Mouse (Mus musculus) heart, adult 2 months (tissue): ENCODE data around the gene Gpr27. TPM values are rescaled to one million over a fixed set of nuclear protein-coding genes. Genes with fewer than 3 reads are reported as not detected.

Source experiments
- DNase-seq, 2 experiments: peaks; one replicate each; pipeline ENCODE4 v3.0.0; 2021
- H3K27ac ChIP-seq: fragments of 200-600 bp; 2 replicates; pipeline ENCODE4 v1.8.1; 2022
- H3K27me3 ChIP-seq: fragments of 200-500 bp; 2 replicates; pipeline ENCODE4 v1.6.1; 2012; ENCODE audit warnings: mild to moderate bottlenecking, low read length, inconsistent platforms, mixed read lengths; ENCODE audit not compliant: control insufficient read depth, insufficient read depth
- H3K36me3 ChIP-seq: fragments of 200-500 bp; 2 replicates; pipeline ENCODE4 v1.6.1; 2012; ENCODE audit warnings: low read length, inconsistent platforms; ENCODE audit not compliant: control insufficient read depth, insufficient read depth
- H3K4me1 ChIP-seq: fragments of 200-500 bp; 2 replicates; pipeline ENCODE4 v1.6.1; 2011; ENCODE audit warnings: low read length; ENCODE audit not compliant: control insufficient read depth, insufficient read depth
- H3K4me3 ChIP-seq: fragments of 200-600 bp; 2 replicates; pipeline ENCODE4 v1.8.1; 2022
- H3K79me2 ChIP-seq: fragments of 200-500 bp; replicated peaks from 2 replicates; pipeline ENCODE4 v1.6.1; 2012; ENCODE audit warnings: mild to moderate bottlenecking, inconsistent platforms, low read length, moderate library complexity, mixed read lengths; ENCODE audit not compliant: control insufficient read depth, insufficient read depth
- H3K9ac ChIP-seq: fragments of 200-500 bp; 2 replicates; pipeline ENCODE4 v1.6.1; 2012; ENCODE audit warnings: low read depth, mild to moderate bottlenecking, control low read depth, inconsistent platforms, low read length, mixed read lengths
- CTCF ChIP-seq: fragments of 200-600 bp; IDR thresholded peaks from 2 replicates; pipeline ENCODE4 v1.8.1; 2022; ENCODE audit warnings: antibody characterized with exemption, mild to moderate bottlenecking, moderate library complexity
- EP300 ChIP-seq: fragments of 200-500 bp; IDR thresholded peaks from 2 replicates; pipeline ENCODE4 v1.6.1; 2011; ENCODE audit warnings: low read depth, low read length, control low read depth; ENCODE audit not compliant: insufficient read depth
- POLR2A ChIP-seq: fragments of 200-500 bp; IDR thresholded peaks from 2 replicates; pipeline ENCODE4 v1.6.1; 2011; ENCODE audit warnings: mild to moderate bottlenecking, low read depth, low read length, control low read depth; ENCODE audit not compliant: insufficient read depth
- WGBS: fragments of 180-500 bp; shearing (Covaris S2); methylation state at CpG from one replicate; pipeline ENCODE4 v1.1.7; 2018; 5-methylcytosine and 5-hydroxymethylcytosine counted together
- intact Hi-C: fragments of 180-260 bp; cut with DNase I; formaldehyde crosslinking; loops from one replicate; pipeline ENCODE4 v1.15.1; 2025
- polyA plus RNA-seq: library from polyadenylated mRNA; depleted of rRNA; stranded (reverse); fragments of >200 nt; gene quantifications from 2 replicates; pipeline ENCODE4 v1.2.3, GENCODE M21; 2012
- total RNA-seq, 2 experiments: library from RNA; stranded (reverse); gene quantifications; 2 replicates each; pipeline ENCODE4 v1.2.3; 2021

Gpr27 gene
- total and polyA plus RNA-seq, 3 experiments: 5.7 to 6.8 (median 6.3) TPM

- Histone ChIP-seq H3K79me2 (0 out of 2 replicates have a peak, but pooled peaks cover 1% of the 10 kb centered on the region), H3K9ac (no peak overlapping the region), H3K27ac (no peak overlapping the region), H3K4me1 (peaks cover 4% of the 10 kb centered on the region), H3K36me3 (no peaks in the 10 kb centered on the region), H3K27me3 (no peaks in the 10 kb centered on the region), H3K4me3 (no peak overlapping the region)
- DNase-seq: no peak
- TF ChIP-seq CTCF: peak; percentile 40
- no peak for TF ChIP-seq POLR2A
- no peak for TF ChIP-seq EP300
- intact Hi-C loops: no loop called here
- WGBS: 77% methylated on average over 2 of the region's 2 CpGs
Observed at GRCm38 (mm10) chr6:99652341-99652740, 40.1 kb upstream of the Gpr27 start.

- intact Hi-C loops: no loop called here
- Histone ChIP-seq H3K27ac (no peak overlapping the region), H3K27me3 (no peaks in the 10 kb centered on the region), H3K9ac (no peak overlapping the region), H3K4me3 (no peak overlapping the region), H3K4me1 (peaks cover 4% of the 10 kb centered on the region), H3K36me3 (no peaks in the 10 kb centered on the region), H3K79me2 (peaks cover under 1% of the 10 kb centered on the region; the same call in 1 of the 2 replicates)
- DNase-seq: no peak
- 37% methylated on average over 5 of the region's 5 CpGs for WGBS
- TF ChIP-seq EP300: no peak
- TF ChIP-seq CTCF: no peak
- TF ChIP-seq POLR2A: no peak
Observed at GRCm38 (mm10) chr6:99654343-99654742, 38.1 kb upstream of the Gpr27 start.

GRCm38 (mm10) chr6:99655488-99655887, 37.0 kb upstream of the Gpr27 start:
- TF ChIP-seq POLR2A (no peak), EP300 (no peak), CTCF (no peak)
- peaks cover 2% of the 10 kb centered on the region; the same call in 1 of the 2 replicates for H3K79me2 ChIP-seq
- WGBS: 43% methylated on average over 7 of the region's 7 CpGs
- no peaks in the 10 kb centered on the region for H3K27me3 ChIP-seq
- H3K9ac ChIP-seq: no peak overlapping the region
- DNase-seq: no peak
- intact Hi-C loops: no loop called here
- no peaks in the 10 kb centered on the region for H3K36me3 ChIP-seq
- peaks cover 4% of the 10 kb centered on the region for H3K4me1 ChIP-seq
- no peak overlapping the region for H3K4me3 ChIP-seq
- H3K27ac ChIP-seq: no peak overlapping the region

GRCm38 (mm10) chr6:99656088-99656487, 36.4 kb upstream of the Gpr27 start:
- no peak for DNase-seq
- H3K36me3 ChIP-seq: no peaks in the 10 kb centered on the region
- H3K27me3 ChIP-seq: no peaks in the 10 kb centered on the region
- H3K9ac ChIP-seq: no peak overlapping the region
- 79% methylated on average over 2 of the region's 2 CpGs for WGBS
- H3K4me1 ChIP-seq: peaks cover 4% of the 10 kb centered on the region
- TF ChIP-seq EP300: no peak
- TF ChIP-seq CTCF: no peak
- no peak for TF ChIP-seq POLR2A
- no peak overlapping the region for H3K27ac ChIP-seq
- H3K79me2 ChIP-seq: peaks cover 2% of the 10 kb centered on the region; the same call in 1 of the 2 replicates
- no peak overlapping the region for H3K4me3 ChIP-seq
- intact Hi-C loops: no loop called here

- peaks cover 4% of the 10 kb centered on the region for H3K4me1 ChIP-seq
- no peaks in the 10 kb centered on the region for H3K27me3 ChIP-seq
- 79% methylated on average over 10 of the region's 10 CpGs for WGBS
- H3K36me3 ChIP-seq: no peaks in the 10 kb centered on the region
- no peak overlapping the region for H3K4me3 ChIP-seq
- peaks cover 2% of the 10 kb centered on the region for H3K79me2 ChIP-seq
- H3K9ac ChIP-seq: no peak overlapping the region
- intact Hi-C loops: no loop called here
- DNase-seq: no peak
- H3K27ac ChIP-seq: no peak overlapping the region
- TF ChIP-seq CTCF (no peak), EP300 (no peak), POLR2A (no peak)
Observed at GRCm38 (mm10) chr6:99658586-99658985, 33.9 kb upstream of the Gpr27 start.

GRCm38 (mm10) chr6:99660443-99660842, 32.0 kb upstream of the Gpr27 start:
- 37% methylated on average over 3 of the region's 3 CpGs for WGBS
- intact Hi-C loops: no loop called here

More at GRCm38 (mm10) chr6:99660443-99660842, 32.0 kb upstream of the Gpr27 start:
- Histone ChIP-seq H3K27me3 (no peaks in the 10 kb centered on the region), H3K27ac (no peak overlapping the region), H3K36me3 (no peaks in the 10 kb centered on the region), H3K4me3 (no peak overlapping the region), H3K79me2 (peaks cover 4% of the 10 kb centered on the region), H3K4me1 (peaks cover 3% of the 10 kb centered on the region), H3K9ac (no peak overlapping the region)
- no peak for DNase-seq
- TF ChIP-seq POLR2A: no peak
- TF ChIP-seq CTCF: no peak
- no peak for TF ChIP-seq EP300
